Mouse (Mus musculus): Measurements from ENCODE around the gene Pomp. TPM values are rescaled to one million over a fixed set of nuclear protein-coding genes. Genes with fewer than 3 reads are reported as not detected.

Gene Pomp
- polyA plus RNA-seq (2012; ENCODE audit: low replicate concordance): 15.8 and 16.6 TPM in 2 replicates

DNA sequence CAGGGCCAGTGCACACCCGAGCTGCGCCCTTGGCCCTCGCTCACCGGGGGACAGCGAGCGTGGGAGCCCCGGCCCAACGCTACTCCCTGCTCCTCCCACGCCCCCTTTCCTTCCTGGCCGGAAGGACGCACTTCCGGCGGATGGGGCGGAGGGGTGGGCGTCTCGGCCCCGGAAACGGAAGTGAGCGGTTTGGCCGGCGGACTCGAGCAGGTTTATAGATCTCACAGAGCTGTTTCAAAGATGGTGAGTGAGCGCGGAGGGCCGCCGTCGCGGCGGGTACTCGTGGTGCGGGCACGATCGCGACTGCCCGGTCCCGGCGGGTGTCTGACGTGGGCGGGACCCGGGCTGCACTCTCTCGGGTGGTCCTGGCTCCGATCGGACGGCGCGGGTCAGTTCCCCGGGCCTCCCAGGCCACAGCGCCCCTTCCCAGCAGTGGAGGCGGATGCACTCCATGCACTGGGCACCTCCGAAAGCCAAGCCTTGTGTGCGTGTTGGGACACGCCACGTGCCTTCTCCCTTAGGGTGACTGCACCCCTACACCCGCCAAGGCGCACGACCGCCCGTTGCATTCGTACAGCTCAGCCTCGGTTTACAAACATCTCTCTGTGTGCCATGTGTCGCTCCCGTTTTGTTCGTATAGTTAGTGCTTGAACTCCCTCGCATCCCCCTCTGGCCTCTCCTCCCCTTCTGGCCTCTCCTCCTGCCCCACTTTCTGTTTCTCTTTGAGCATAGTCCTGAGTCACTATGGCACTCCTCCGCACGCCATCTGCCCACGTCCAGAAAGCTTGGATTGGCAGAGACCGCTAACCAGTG, at the start of gene Pomp:
TSS of gene Pomp (plus strand) at position 13 of the 813 bp plus-strand sequence.

DNA sequence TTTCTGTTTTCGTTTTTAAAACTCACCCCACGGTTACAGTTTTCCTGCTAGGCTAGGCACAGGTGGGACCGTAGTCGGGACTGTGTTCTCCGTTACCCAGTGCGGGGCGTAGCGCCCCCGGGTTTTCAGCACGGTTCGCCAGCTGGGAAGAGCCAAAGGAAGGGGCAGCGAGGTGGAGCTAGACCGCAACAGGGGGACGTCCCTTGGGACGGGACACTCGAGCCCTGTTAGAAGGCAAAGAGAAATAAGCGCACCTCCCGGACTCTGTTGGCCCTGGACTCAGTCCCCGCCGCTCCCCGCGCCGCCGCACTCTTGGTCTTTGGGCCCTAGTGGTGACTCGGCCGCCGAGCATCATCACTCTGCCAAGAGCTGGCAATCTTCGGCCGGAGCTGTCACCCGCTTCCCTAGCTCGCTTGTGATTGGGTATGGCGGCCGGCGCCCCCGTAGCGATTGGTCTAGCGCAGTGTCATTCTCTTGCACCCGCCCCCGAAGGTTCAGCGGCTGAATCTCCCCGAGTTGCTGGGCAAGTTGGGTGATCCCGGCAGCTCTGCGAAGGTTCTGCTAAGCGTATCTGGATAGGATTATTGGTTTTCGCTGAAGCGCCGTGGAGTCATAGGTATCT, 34.3 kb downstream of the Pomp start, which contains the start of gene Slc46a3:
TSS of gene Slc46a3 (minus strand) at position 361 of the 622 bp plus-strand sequence.

Other genes with a start within 250 kb of the Pomp start
- gene Flt1, start 134.4 kb upstream of the Pomp start, polyA plus RNA-seq (2012; ENCODE audit: low replicate concordance): 0.46 and 0.57 TPM in 2 replicates
- 31.5 and 42.5 TPM in 2 replicates for gene Slc46a3, start 34.4 kb downstream of the Pomp start, polyA plus RNA-seq (2012; ENCODE audit: low replicate concordance)
- gene Mtus2, start 96.9 kb downstream of the Pomp start, polyA plus RNA-seq (2012; ENCODE audit: low replicate concordance): 0.42 TPM in 1 of 2 replicates, not detected in the other